Mouse (Mus musculus) testis, postnatal 10 days (tissue): Measurements from ENCODE around the gene Arhgef1.

Experiments
- DNase-seq: peaks from one replicate; pipeline ENCODE4 v3.0.0; 2021; ENCODE audit warnings: low spot score

The Arhgef1 gene

GRCm38 (mm10) chr7:24902630-24903443, at the start of gene Arhgef1:
Arhgef1 (plus strand) TSS chr7:24902912.
- DNase-seq: peak; percentile 73

GRCm38 (mm10) chr7:24853233-24853563, 49.5 kb upstream of the Arhgef1 start:
- DNase-seq: no peak

- DNase-seq: no peak
These were observed 49.0 kb upstream of the Arhgef1 start for GRCm38 (mm10) chr7:24853695-24854094.

GRCm38 (mm10) chr7:24856460-24857120, 46.1 kb upstream of the Arhgef1 start:
- DNase-seq: no peak

GRCm38 (mm10) chr7:24859234-24859633, 43.5 kb upstream of the Arhgef1 start:
- no peak for DNase-seq

GRCm38 (mm10) chr7:24861913-24862312, 40.8 kb upstream of the Arhgef1 start, which contains the start of gene Gm9844:
Gm9844 (plus strand) TSS chr7:24862213.
- DNase-seq: no peak

GRCm38 (mm10) chr7:24862853-24863252, 39.9 kb upstream of the Arhgef1 start:
- no peak for DNase-seq

GRCm38 (mm10) chr7:24864156-24864555, 38.6 kb upstream of the Arhgef1 start:
- no peak for DNase-seq

GRCm38 (mm10) chr7:24869080-24869479, 33.6 kb upstream of the Arhgef1 start:
- no peak for DNase-seq

GRCm38 (mm10) chr7:24869532-24870165, 33.1 kb upstream of the Arhgef1 start, which contains the start of the genes Lypd4 and Dmrtc2:
Lypd4 (minus strand) TSS chr7:24869941.
Dmrtc2 (plus strand) TSS chr7:24870057.
- DNase-seq: peak; percentile 67

GRCm38 (mm10) chr7:24877588-24877987, 25.1 kb upstream of the Arhgef1 start:
- no peak for DNase-seq

GRCm38 (mm10) chr7:24879620-24880019, 23.1 kb upstream of the Arhgef1 start:
- no peak for DNase-seq

GRCm38 (mm10) chr7:24882416-24883199, 20.1 kb upstream of the Arhgef1 start:
- no peak for DNase-seq

- peak; percentile 99 for DNase-seq
These were observed 18.6 kb upstream of the Arhgef1 start, which contains the start of gene Rps19 for GRCm38 (mm10) chr7:24883896-24884692. Rps19 (plus strand) TSS chr7:24884371.

GRCm38 (mm10) chr7:24884693-24885291, 17.9 kb upstream of the Arhgef1 start:
- no peak for DNase-seq

GRCm38 (mm10) chr7:24885468-24886307, 17.0 kb upstream of the Arhgef1 start:
- DNase-seq: no peak

GRCm38 (mm10) chr7:24886308-24886633, 16.4 kb upstream of the Arhgef1 start:
- no peak for DNase-seq

- DNase-seq: no peak
These were observed 15.6 kb upstream of the Arhgef1 start for GRCm38 (mm10) chr7:24887096-24887495.

- no peak for DNase-seq
These were observed 13.1 kb upstream of the Arhgef1 start for GRCm38 (mm10) chr7:24889431-24890220.
